Mouse (Mus musculus) myocyte (in vitro differentiated cells): ENCODE results near the gene Prr23a1. TPM values are rescaled to one million over a fixed set of nuclear protein-coding genes. Genes with fewer than 3 reads are reported as not detected.

Experiments
- H3K27me3 ChIP-seq: one replicate; pipeline ENCODE4 v1.6.1; 2011; ENCODE audit not compliant: control insufficient read depth, insufficient read depth, insufficient read length
- H3K36me3 ChIP-seq: one replicate; pipeline ENCODE4 v1.6.1; 2011; ENCODE audit not compliant: control insufficient read depth, insufficient read depth
- H3K4me2 ChIP-seq: one replicate; pipeline ENCODE4 v1.6.1; 2011; ENCODE audit warnings: low read depth, control low read depth
- H3K4me3 ChIP-seq: one replicate; pipeline ENCODE4 v1.5.1; 2011; ENCODE audit warnings: mild to moderate bottlenecking, control low read depth, moderate library complexity
- H3K79me2 ChIP-seq: one replicate; pipeline ENCODE4 v1.6.1; 2011; ENCODE audit not compliant: control insufficient read depth, insufficient read depth
- H3ac ChIP-seq: one replicate; pipeline ENCODE4 v1.6.1; 2011; ENCODE audit not compliant: control insufficient read depth, insufficient read length
- CEBPB ChIP-seq: IDR thresholded peaks from 2 replicates; pipeline ENCODE4 v1.6.1; 2011; ENCODE audit warnings: mild to moderate bottlenecking, moderate library complexity; ENCODE audit not compliant: poor library complexity, insufficient read depth, severe bottlenecking
- E2F4 ChIP-seq: IDR thresholded peaks from one replicate; pipeline ENCODE4 v1.6.1; 2011; ENCODE audit warnings: mild to moderate bottlenecking, control low read depth, moderate library complexity; ENCODE audit not compliant: insufficient read depth
- MAX ChIP-seq: IDR thresholded peaks from one replicate; pipeline ENCODE4 v1.6.1; 2011; ENCODE audit warnings: low read depth, mild to moderate bottlenecking, control low read depth
- MYOD1 ChIP-seq, 3 experiments: IDR thresholded peaks; one replicate each; pipeline ENCODE4 v1.6.1; 2011; ENCODE audit warnings: control low read depth in 2 of 3, low read depth in 2 of 3, mild to moderate bottlenecking in 2 of 3, moderate library complexity in 1 of 3; ENCODE audit not compliant: insufficient read length in 2 of 3, control insufficient read depth in 1 of 3
- MYOG ChIP-seq, 3 experiments: IDR thresholded peaks; one replicate each; pipeline ENCODE4 v1.6.1; 2011; ENCODE audit warnings: control low read depth in 2 of 3, low read depth in 2 of 3, mild to moderate bottlenecking in 2 of 3; ENCODE audit not compliant: insufficient read length in 2 of 3, control insufficient read depth in 1 of 3, insufficient read depth in 1 of 3
- POLR2A ChIP-seq: IDR thresholded peaks from one replicate; pipeline ENCODE4 v1.6.1; 2011; ENCODE audit warnings: low read depth, mild to moderate bottlenecking, control low read depth, moderate library complexity; ENCODE audit not compliant: insufficient read length
- POLR2AphosphoS2 ChIP-seq: IDR thresholded peaks from one replicate; pipeline ENCODE4 v1.6.1; 2011; ENCODE audit warnings: low read depth, control low read depth; ENCODE audit not compliant: insufficient read length
- REST ChIP-seq: IDR thresholded peaks from one replicate; pipeline ENCODE4 v1.6.1; 2011; ENCODE audit warnings: mild to moderate bottlenecking, control low read depth, moderate library complexity; ENCODE audit not compliant: insufficient read depth, insufficient read length
- SRF ChIP-seq: IDR thresholded peaks from one replicate; pipeline ENCODE4 v1.6.1; 2011; ENCODE audit warnings: low read depth; ENCODE audit not compliant: control insufficient read depth, insufficient read length
- TCF12 ChIP-seq: IDR thresholded peaks from one replicate; pipeline ENCODE4 v1.6.1; 2011; ENCODE audit warnings: mild to moderate bottlenecking, control low read depth; ENCODE audit not compliant: poor library complexity, insufficient read depth, severe bottlenecking
- TCF3 ChIP-seq: IDR thresholded peaks from one replicate; pipeline ENCODE4 v1.6.1; 2011; ENCODE audit warnings: low read depth, control low read depth; ENCODE audit not compliant: insufficient read length
- USF1 ChIP-seq: IDR thresholded peaks from one replicate; pipeline ENCODE4 v1.6.1; 2011; ENCODE audit warnings: low read depth, mild to moderate bottlenecking, control low read depth, moderate library complexity
- polyA plus RNA-seq: library from polyadenylated mRNA; unstranded; fragments of >200 nt; fragmentation: generic; extraction: Trizol; gene quantifications from one replicate; pipeline ENCODE4 v1.2.1, GENCODE M21; 2012; ENCODE audit warnings: missing spikeins

Gene Prr23a1
- polyA plus RNA-seq, 1 experiment, result not detected

GRCm38 (mm10) chr9:98819481-98819880 lies 22.8 kb upstream of the Prr23a1 start:
- H3ac ChIP-seq, result no peak overlapping the region
- no peak overlapping the region for H3K4me3 ChIP-seq
- H3K4me2 ChIP-seq, result no peak overlapping the region
- H3K27me3 ChIP-seq, result no peaks in the 10 kb centered on the region
- H3K79me2 ChIP-seq, result no peaks in the 10 kb centered on the region
- TF ChIP-seq REST (no peak), POLR2A (no peak), MAX (no peak), MYOG (IDR thresholded peaks at IDR 0.05; ENCODE audit: control insufficient read depth in 1 of 3, insufficient read depth in 1 of 3, insufficient read length in 2 of 3, low read depth in 2 of 3) (no peak), MYOD1 (IDR thresholded peaks at IDR 0.05; ENCODE audit: control insufficient read depth in 1 of 3, insufficient read length in 2 of 3, low read depth in 2 of 3) (no peak), CEBPB (no peak), E2F4 (no peak), SRF (no peak), USF1 (no peak), TCF12 (no peak), TCF3 (no peak), POLR2AphosphoS2 (no peak)
- H3K36me3 ChIP-seq, result no peaks in the 10 kb centered on the region

- Histone ChIP-seq H3K79me2 (no peaks in the 10 kb centered on the region), H3K36me3 (no peaks in the 10 kb centered on the region), H3K4me3 (no peak overlapping the region), H3K4me2 (no peak overlapping the region), H3K27me3 (no peaks in the 10 kb centered on the region), H3ac (no peak overlapping the region)
- TF ChIP-seq POLR2A (no peak), E2F4 (no peak), POLR2AphosphoS2 (no peak), CEBPB (no peak), MYOD1 (IDR thresholded peaks at IDR 0.05; ENCODE audit: control insufficient read depth in 1 of 3, insufficient read length in 2 of 3, low read depth in 2 of 3) (no peak), MAX (no peak), USF1 (no peak), TCF12 (no peak), REST (no peak), MYOG (IDR thresholded peaks at IDR 0.05; ENCODE audit: control insufficient read depth in 1 of 3, insufficient read depth in 1 of 3, insufficient read length in 2 of 3, low read depth in 2 of 3) (no peak), SRF (no peak), TCF3 (no peak)
Observed at GRCm38 (mm10) chr9:98820461-98820860, 21.8 kb upstream of the Prr23a1 start.

- H3K4me3 ChIP-seq, result no peak overlapping the region
- TF ChIP-seq MAX, result no peak
- TF ChIP-seq SRF, result no peak
- H3K79me2 ChIP-seq, result no peaks in the 10 kb centered on the region
- no peak overlapping the region for H3ac ChIP-seq
- H3K36me3 ChIP-seq, result no peaks in the 10 kb centered on the region
- H3K4me2 ChIP-seq, result no peak overlapping the region
- H3K27me3 ChIP-seq, result no peaks in the 10 kb centered on the region
Observed at GRCm38 (mm10) chr9:98821067-98821466, 21.2 kb upstream of the Prr23a1 start.

- no peak overlapping the region for H3K4me3 ChIP-seq
- H3ac ChIP-seq, result no peak overlapping the region
- H3K4me2 ChIP-seq, result no peak overlapping the region
- TF ChIP-seq MYOD1 (IDR thresholded peaks at IDR 0.05; ENCODE audit: control insufficient read depth in 1 of 3, insufficient read length in 2 of 3, low read depth in 2 of 3) (no peak), TCF12 (no peak), MAX (no peak), TCF3 (no peak), USF1 (no peak), CEBPB (no peak), SRF (no peak), E2F4 (no peak), REST (no peak)
- H3K79me2 ChIP-seq, result no peaks in the 10 kb centered on the region
- no peaks in the 10 kb centered on the region for H3K27me3 ChIP-seq
- H3K36me3 ChIP-seq, result no peaks in the 10 kb centered on the region
Observed at GRCm38 (mm10) chr9:98823805-98824204, 18.5 kb upstream of the Prr23a1 start.

- Histone ChIP-seq H3K79me2 (no peaks in the 10 kb centered on the region), H3K27me3 (no peaks in the 10 kb centered on the region), H3ac (no peak overlapping the region), H3K36me3 (no peaks in the 10 kb centered on the region), H3K4me3 (no peak overlapping the region), H3K4me2 (no peak overlapping the region)
- TF ChIP-seq MYOG (IDR thresholded peaks at IDR 0.05; ENCODE audit: control insufficient read depth in 1 of 3, insufficient read depth in 1 of 3, insufficient read length in 2 of 3, low read depth in 2 of 3) (no peak), POLR2AphosphoS2 (no peak), REST (no peak), MAX (no peak), MYOD1 (IDR thresholded peaks at IDR 0.05; ENCODE audit: control insufficient read depth in 1 of 3, insufficient read length in 2 of 3, low read depth in 2 of 3) (no peak), POLR2A (no peak), TCF3 (no peak), E2F4 (no peak), CEBPB (no peak), TCF12 (no peak), SRF (no peak), USF1 (no peak)
Observed at GRCm38 (mm10) chr9:98829508-98829907, 12.8 kb upstream of the Prr23a1 start.
